Mouse (Mus musculus): Measurements from ENCODE around the gene Rgl3. TPM values are rescaled to one million over a fixed set of nuclear protein-coding genes. Genes with fewer than 3 reads are reported as not detected.

Gene Rgl3
- polyA plus RNA-seq, 1 experiment = 11.2 TPM

DNA sequence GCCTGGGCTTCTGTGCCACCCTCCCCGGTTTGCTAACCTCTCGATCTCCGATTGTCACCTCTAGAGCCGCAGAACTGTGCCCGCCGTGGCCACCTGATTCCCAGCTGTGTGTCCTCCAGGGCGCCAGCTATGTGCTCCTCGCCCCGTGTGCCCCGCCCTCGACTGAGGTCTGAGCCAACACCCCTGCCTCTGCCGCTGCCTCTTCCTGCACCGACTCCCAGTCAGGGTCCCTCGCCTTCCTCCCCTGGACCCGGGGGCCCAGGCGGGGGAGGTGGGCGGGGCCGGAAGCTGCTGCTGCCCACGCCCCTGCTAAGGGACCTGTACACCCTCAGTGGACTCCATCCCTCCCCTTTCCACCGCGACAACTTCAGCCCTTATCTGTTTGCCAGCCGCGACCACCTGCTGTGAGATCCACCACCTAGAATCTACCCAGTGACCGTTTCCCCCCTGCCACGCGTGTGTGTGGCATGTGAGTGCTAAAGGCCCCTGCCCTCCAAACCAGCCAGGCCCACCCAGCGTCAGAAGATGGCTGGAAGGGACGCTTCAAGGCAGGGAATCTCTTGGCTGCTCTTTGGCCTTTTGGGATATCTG lies 41.6 kb downstream of the Rgl3 start:
- no peak overlapping the region for H3K4me2 ChIP-seq (ENCODE audit: low read depth)

GRCm38 (mm10) chr9:21944267-21944666 lies 45.0 kb downstream of the Rgl3 start:
- H3K4me2 ChIP-seq (ENCODE audit: low read depth) = no peak overlapping the region
- no peak overlapping the region for H3K4me3 ChIP-seq
- peak; percentile 14 for TF ChIP-seq POLR2AphosphoS2 (IDR thresholded peaks at IDR 0.05; ENCODE audit: insufficient read length, low read depth)
- no peak for TF ChIP-seq TCF12 (IDR thresholded peaks at IDR 0.05; ENCODE audit: insufficient read depth, poor library complexity, severe bottlenecking)
- no peaks in the 10 kb centered on the region for H3K79me2 ChIP-seq (ENCODE audit: control insufficient read depth, insufficient read depth)
- H3K36me3 ChIP-seq (ENCODE audit: control insufficient read depth, insufficient read depth) = no peaks in the 10 kb centered on the region
- H3K27me3 ChIP-seq (ENCODE audit: control insufficient read depth, insufficient read depth, insufficient read length) = no peaks in the 10 kb centered on the region
- H3ac ChIP-seq (ENCODE audit: control insufficient read depth, insufficient read length) = no peak overlapping the region

More for the DNA sequence above, 41.6 kb downstream of the Rgl3 start:
- no peaks in the 10 kb centered on the region for H3K27me3 ChIP-seq (ENCODE audit: control insufficient read depth, insufficient read depth, insufficient read length)
- no peaks in the 10 kb centered on the region for H3K36me3 ChIP-seq (ENCODE audit: control insufficient read depth, insufficient read depth)
- no peak overlapping the region for H3ac ChIP-seq (ENCODE audit: control insufficient read depth, insufficient read length)
- no peaks in the 10 kb centered on the region for H3K79me2 ChIP-seq (ENCODE audit: control insufficient read depth, insufficient read depth)
- TF ChIP-seq SRF (IDR thresholded peaks at IDR 0.05; ENCODE audit: control insufficient read depth, insufficient read length, low read depth) (no peak), CEBPB (IDR thresholded peaks at IDR 0.05; ENCODE audit: insufficient read depth, poor library complexity, severe bottlenecking) (no peak), USF1 (IDR thresholded peaks at IDR 0.05; ENCODE audit: low read depth) (no peak), MYOG (IDR thresholded peaks at IDR 0.05; ENCODE audit: control insufficient read depth in 1 of 3, insufficient read depth in 1 of 3, insufficient read length in 2 of 3, low read depth in 2 of 3) (no peak), POLR2A (IDR thresholded peaks at IDR 0.05; ENCODE audit: insufficient read length, low read depth) (no peak), POLR2AphosphoS2 (IDR thresholded peaks at IDR 0.05; ENCODE audit: insufficient read length, low read depth) (no peak), REST (IDR thresholded peaks at IDR 0.05; ENCODE audit: insufficient read depth, insufficient read length) (no peak), E2F4 (IDR thresholded peaks at IDR 0.05; ENCODE audit: insufficient read depth) (no peak), MAX (IDR thresholded peaks at IDR 0.05; ENCODE audit: low read depth) (no peak)
- no peak overlapping the region for H3K4me3 ChIP-seq

GRCm38 (mm10) chr9:21943638-21944037 lies 45.6 kb downstream of the Rgl3 start:
- Histone ChIP-seq H3K4me2 (ENCODE audit: low read depth) (no peak overlapping the region), H3K36me3 (ENCODE audit: control insufficient read depth, insufficient read depth) (no peaks in the 10 kb centered on the region), H3K27me3 (ENCODE audit: control insufficient read depth, insufficient read depth, insufficient read length) (no peaks in the 10 kb centered on the region), H3K79me2 (ENCODE audit: control insufficient read depth, insufficient read depth) (no peaks in the 10 kb centered on the region), H3ac (ENCODE audit: control insufficient read depth, insufficient read length) (no peak overlapping the region), H3K4me3 (no peak overlapping the region)
- TF ChIP-seq E2F4 (IDR thresholded peaks at IDR 0.05; ENCODE audit: insufficient read depth) = no peak
- no peak for TF ChIP-seq MYOG (IDR thresholded peaks at IDR 0.05; ENCODE audit: control insufficient read depth in 1 of 3, insufficient read depth in 1 of 3, insufficient read length in 2 of 3, low read depth in 2 of 3)
- TF ChIP-seq POLR2AphosphoS2 (IDR thresholded peaks at IDR 0.05; ENCODE audit: insufficient read length, low read depth) = no peak
- no peak for TF ChIP-seq MYOD1 (IDR thresholded peaks at IDR 0.05; ENCODE audit: control insufficient read depth in 1 of 3, insufficient read length in 2 of 3, low read depth in 2 of 3)
- no peak for TF ChIP-seq TCF3 (IDR thresholded peaks at IDR 0.05; ENCODE audit: insufficient read length, low read depth)
- no peak for TF ChIP-seq CEBPB (IDR thresholded peaks at IDR 0.05; ENCODE audit: insufficient read depth, poor library complexity, severe bottlenecking)
- TF ChIP-seq MAX (IDR thresholded peaks at IDR 0.05; ENCODE audit: low read depth) = no peak
- no peak for TF ChIP-seq TCF12 (IDR thresholded peaks at IDR 0.05; ENCODE audit: insufficient read depth, poor library complexity, severe bottlenecking)
- no peak for TF ChIP-seq SRF (IDR thresholded peaks at IDR 0.05; ENCODE audit: control insufficient read depth, insufficient read length, low read depth)
- TF ChIP-seq REST (IDR thresholded peaks at IDR 0.05; ENCODE audit: insufficient read depth, insufficient read length) = no peak
- no peak for TF ChIP-seq USF1 (IDR thresholded peaks at IDR 0.05; ENCODE audit: low read depth)
- no peak for TF ChIP-seq POLR2A (IDR thresholded peaks at IDR 0.05; ENCODE audit: insufficient read length, low read depth)

DNA sequence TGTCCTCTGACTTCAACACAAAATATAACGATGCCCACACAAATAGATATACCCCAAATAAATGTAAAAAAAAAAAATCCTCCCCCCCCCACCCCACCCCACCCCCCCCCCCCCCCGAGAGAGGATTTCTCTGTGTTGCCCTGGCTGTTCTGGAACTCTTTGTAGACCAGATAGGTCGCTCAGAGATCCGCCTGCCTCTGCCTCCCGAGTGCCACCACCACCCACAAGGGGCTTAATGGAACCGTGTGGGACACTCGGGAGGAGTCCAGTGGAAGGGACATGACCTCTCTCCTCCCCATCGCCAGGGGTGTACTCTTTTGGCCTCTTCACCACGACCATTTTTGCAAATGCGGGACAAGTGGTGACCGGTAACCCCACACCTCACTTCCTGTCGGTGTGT lies 46.2 kb downstream of the Rgl3 start:
- Histone ChIP-seq H3K4me2 (ENCODE audit: low read depth) (no peak overlapping the region), H3K4me3 (no peak overlapping the region), H3K79me2 (ENCODE audit: control insufficient read depth, insufficient read depth) (no peaks in the 10 kb centered on the region), H3K27me3 (ENCODE audit: control insufficient read depth, insufficient read depth, insufficient read length) (no peaks in the 10 kb centered on the region), H3K36me3 (ENCODE audit: control insufficient read depth, insufficient read depth) (no peaks in the 10 kb centered on the region), H3ac (ENCODE audit: control insufficient read depth, insufficient read length) (no peak overlapping the region)
- TF ChIP-seq MYOG (IDR thresholded peaks at IDR 0.05; ENCODE audit: control insufficient read depth in 1 of 3, insufficient read depth in 1 of 3, insufficient read length in 2 of 3, low read depth in 2 of 3) (no peak), REST (IDR thresholded peaks at IDR 0.05; ENCODE audit: insufficient read depth, insufficient read length) (no peak), POLR2A (IDR thresholded peaks at IDR 0.05; ENCODE audit: insufficient read length, low read depth) (no peak), TCF12 (IDR thresholded peaks at IDR 0.05; ENCODE audit: insufficient read depth, poor library complexity, severe bottlenecking) (no peak)

DNA sequence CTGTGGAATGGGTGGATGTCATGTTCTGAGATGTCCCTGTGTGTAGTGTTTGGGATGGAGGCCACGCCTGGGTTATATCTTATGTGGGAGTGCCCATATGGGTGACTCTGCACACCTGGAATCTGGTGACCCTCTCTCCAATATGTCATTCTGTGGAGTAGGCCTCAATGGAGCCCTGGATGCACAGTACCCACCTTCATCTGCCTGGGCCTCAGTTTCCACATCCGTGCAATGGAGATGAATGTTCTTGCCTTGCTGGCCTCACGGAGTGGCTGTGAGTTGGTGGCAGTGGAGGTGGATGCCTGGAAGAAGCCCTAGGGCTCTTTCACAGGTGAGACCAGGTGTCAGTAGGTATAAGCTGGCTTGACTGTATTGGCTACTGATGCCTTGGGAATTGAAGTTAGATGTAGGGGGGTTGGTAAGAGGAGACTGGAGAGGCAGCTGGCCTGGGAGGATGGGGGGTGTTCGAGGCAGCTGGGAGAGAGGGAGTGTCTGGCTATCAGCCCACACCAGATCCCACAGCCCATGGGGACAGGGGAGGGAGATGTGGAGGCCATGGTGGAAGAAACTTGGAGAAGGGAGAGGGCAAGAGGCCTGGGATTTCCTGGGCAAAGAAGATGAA lies 50.9 kb downstream of the Rgl3 start:
- peaks cover 3% of the 10 kb centered on the region for H3K79me2 ChIP-seq (ENCODE audit: control insufficient read depth, insufficient read depth)
- no peaks in the 10 kb centered on the region for H3K27me3 ChIP-seq (ENCODE audit: control insufficient read depth, insufficient read depth, insufficient read length)
- H3K36me3 ChIP-seq (ENCODE audit: control insufficient read depth, insufficient read depth) = no peaks in the 10 kb centered on the region
- no peak overlapping the region for H3K4me2 ChIP-seq (ENCODE audit: low read depth)
- H3ac ChIP-seq (ENCODE audit: control insufficient read depth, insufficient read length) = no peak overlapping the region
- peak in 1 of 3 experiments; percentile 16 for TF ChIP-seq MYOD1 (IDR thresholded peaks at IDR 0.05; ENCODE audit: control insufficient read depth in 1 of 3, insufficient read length in 2 of 3, low read depth in 2 of 3)
- no peak for TF ChIP-seq POLR2A (IDR thresholded peaks at IDR 0.05; ENCODE audit: insufficient read length, low read depth)
- TF ChIP-seq MYOG (IDR thresholded peaks at IDR 0.05; ENCODE audit: control insufficient read depth in 1 of 3, insufficient read depth in 1 of 3, insufficient read length in 2 of 3, low read depth in 2 of 3) = peak in 1 of 3 experiments; percentile 21
- H3K4me3 ChIP-seq = no peak overlapping the region

Data from myocyte (in vitro differentiated cells).